23 mouse cellular contexts compared by ENCODE assay signal in genomic region chr10:42917355-42917754, GRCm38 (mm10). TPM values are rescaled to one million over a fixed set of nuclear protein-coding genes. Genes with fewer than 3 reads are reported as not detected.
DNase-seq lines count a peak whose midpoint lies in the region; ATAC-seq and TF ChIP-seq lines count a peak whose summit lies in the region.
"Had no signal": no experiment of that assay in that cellular context is flagged by ENCODE, and none has a peak within 500 bp of the region (broad histone marks: within the 10 kb centered on the region; RNA-seq: fewer than 3 reads in every experiment).

No protein-coding gene starts in this region.

- no peak for TF ChIP-seq EP300 in stomach, postnatal 0 days (optimal IDR thresholded peaks at IDR 0.05)

- no peak for ATAC-seq in forebrain, embryonic 16.5 days
- ATAC-seq in forebrain, embryonic 12.5 days (ENCODE audit: low FRiP score): no peak
- ATAC-seq in hindbrain, postnatal 0 days: no peak
- ATAC-seq in stomach, postnatal 0 days (ENCODE audit: low FRiP score, low TSS enrichment): no peak
- ATAC-seq: CD4-positive, CD25-positive, alpha-beta regulatory T cell, adult 4 months; liver, embryonic 12.5 days; lung, postnatal 0 days had no signal

- peak; percentile 14 for DNase-seq in hindbrain, postnatal 0 days (ENCODE audit: low spot score)
- DNase-seq in hindbrain, embryonic 10.5 days (ENCODE audit: low spot score): no peak
- DNase-seq in testis, postnatal 10 days (ENCODE audit: low spot score): peak; percentile 16
- DNase-seq in testis, postnatal 14 days (ENCODE audit: low spot score): no peak
- peak; percentile 10 for DNase-seq in stomach, postnatal 0 days (ENCODE audit: low spot score)
- DNase-seq: adrenal gland, postnatal 14 days; cerebellum, adult 11-12 months; cerebellum, adult 9-11 months; embryo, embryonic 11 days; kidney, adult 11 months; kidney, postnatal 14 days; layer of hippocampus, adult 9-11 months; lung, adult 18-20 months; right cerebral cortex, postnatal 4 days had no signal

- no peaks in the 10 kb centered on the region for H3K27me3 ChIP-seq in forebrain, embryonic 16.5 days (replicated peaks; ENCODE audit: control insufficient read depth, insufficient read depth, low read length)
- 0 out of 2 replicates have a peak, but pooled peaks cover 4% of the 10 kb centered on the region for H3K27me3 ChIP-seq in forebrain, embryonic 12.5 days
- H3K27me3 ChIP-seq in hindbrain, postnatal 0 days (ENCODE audit: insufficient read depth, low read length): no peaks in the 10 kb centered on the region
- no peaks in the 10 kb centered on the region for H3K27me3 ChIP-seq in hindbrain, embryonic 10.5 days (ENCODE audit: insufficient read depth, poor library complexity, severe bottlenecking)
- no peaks in the 10 kb centered on the region for H3K27me3 ChIP-seq in stomach, postnatal 0 days (ENCODE audit: control insufficient read depth, insufficient read depth, low read length)
- H3K27me3 ChIP-seq: heart, embryonic 15.5 days; hindbrain, embryonic 13.5 days; neural tube, embryonic 13.5 days had no signal

- no peaks in the 10 kb centered on the region for H3K36me3 ChIP-seq in forebrain, embryonic 16.5 days (ENCODE audit: control insufficient read depth, insufficient read depth)
- H3K36me3 ChIP-seq in forebrain, embryonic 12.5 days (replicated peaks): no peaks in the 10 kb centered on the region
- H3K36me3 ChIP-seq in hindbrain, postnatal 0 days (ENCODE audit: insufficient read depth, low read length): no peaks in the 10 kb centered on the region
- no peaks in the 10 kb centered on the region for H3K36me3 ChIP-seq in hindbrain, embryonic 10.5 days
- no peaks in the 10 kb centered on the region for H3K36me3 ChIP-seq in stomach, postnatal 0 days (ENCODE audit: control insufficient read depth, insufficient read depth, low read length)
- H3K36me3 ChIP-seq: heart, embryonic 15.5 days; hindbrain, embryonic 13.5 days; liver, embryonic 12.5 days; neural tube, embryonic 13.5 days had no signal

- TF ChIP-seq CTCF in hindbrain, postnatal 0 days (IDR thresholded peaks at IDR 0.05; ENCODE audit: low read depth): no peak
- TF ChIP-seq CTCF in stomach, postnatal 0 days (IDR thresholded peaks at IDR 0.05; ENCODE audit: low read depth): no peak

- no peaks in the 10 kb centered on the region for H3K9me3 ChIP-seq in forebrain, embryonic 16.5 days (ENCODE audit: control insufficient read depth, low read length)
- no peaks in the 10 kb centered on the region for H3K9me3 ChIP-seq in forebrain, embryonic 12.5 days
- no peaks in the 10 kb centered on the region for H3K9me3 ChIP-seq in hindbrain, postnatal 0 days (ENCODE audit: low read length)
- peaks cover 2% of the 10 kb centered on the region; the same call in 1 of the 2 replicates for H3K9me3 ChIP-seq in hindbrain, embryonic 10.5 days
- H3K9me3 ChIP-seq in stomach, postnatal 0 days (ENCODE audit: control insufficient read depth, low read length): no peaks in the 10 kb centered on the region
- H3K9me3 ChIP-seq: heart, embryonic 15.5 days; hindbrain, embryonic 13.5 days; liver, embryonic 12.5 days had no signal

- H3K4me1 ChIP-seq in forebrain, embryonic 16.5 days (replicated peaks; ENCODE audit: control insufficient read depth, insufficient read depth, low read length): peaks cover 4% of the 10 kb centered on the region; the same call in 1 of the 2 replicates
- H3K4me1 ChIP-seq in forebrain, embryonic 12.5 days: peaks cover 5% of the 10 kb centered on the region; the same call in 1 of the 2 replicates
- H3K4me1 ChIP-seq in hindbrain, postnatal 0 days (ENCODE audit: insufficient read depth, low read length): no peaks in the 10 kb centered on the region
- peaks cover 8% of the 10 kb centered on the region for H3K4me1 ChIP-seq in hindbrain, embryonic 10.5 days (replicated peaks)
- H3K4me1 ChIP-seq in stomach, postnatal 0 days (replicated peaks; ENCODE audit: control insufficient read depth, insufficient read depth): no peaks in the 10 kb centered on the region
- H3K4me1 ChIP-seq: hindbrain, embryonic 13.5 days; neural tube, embryonic 13.5 days had no signal

- 70% methylated on average over 5 of the region's 5 CpGs for WGBS in forebrain, embryonic 16.5 days
- 85% methylated on average over 5 of the region's 5 CpGs for WGBS in forebrain, embryonic 12.5 days
- 71% methylated on average over 5 of the region's 5 CpGs for WGBS in hindbrain, postnatal 0 days
- WGBS in hindbrain, embryonic 10.5 days: 88% methylated on average over 5 of the region's 5 CpGs
- WGBS in stomach, postnatal 0 days: 61% methylated on average over 5 of the region's 5 CpGs

- H3K4me2 ChIP-seq in forebrain, embryonic 16.5 days (ENCODE audit: low read length): no peak overlapping the region
- H3K4me2 ChIP-seq in forebrain, embryonic 12.5 days: no peak overlapping the region
- no peak overlapping the region for H3K4me2 ChIP-seq in hindbrain, postnatal 0 days (ENCODE audit: low read depth, low read length)
- H3K4me2 ChIP-seq in stomach, postnatal 0 days (replicated peaks; ENCODE audit: low read depth): no peak overlapping the region
- H3K4me2 ChIP-seq: heart, embryonic 15.5 days; hindbrain, embryonic 13.5 days; liver, embryonic 12.5 days; neural tube, embryonic 13.5 days had no signal

- peak overlapping the region; percentile 34; the same call in 1 of the 2 replicates for H3K27ac ChIP-seq in forebrain, embryonic 16.5 days (ENCODE audit: low read length)
- no peak overlapping the region for H3K27ac ChIP-seq in forebrain, embryonic 12.5 days
- H3K27ac ChIP-seq in hindbrain, postnatal 0 days: no peak overlapping the region; the same call in 1 of the 2 replicates
- no peak overlapping the region for H3K27ac ChIP-seq in hindbrain, embryonic 10.5 days
- H3K27ac ChIP-seq in stomach, postnatal 0 days (replicated peaks): no peak overlapping the region
- H3K27ac ChIP-seq: heart, embryonic 15.5 days; hindbrain, embryonic 13.5 days; liver, embryonic 12.5 days; macrophage; neural tube, embryonic 13.5 days had no signal

- H3K9ac ChIP-seq in forebrain, embryonic 16.5 days (replicated peaks; ENCODE audit: low read depth, low read length): no peak overlapping the region
- H3K9ac ChIP-seq in forebrain, embryonic 12.5 days: no peak overlapping the region
- no peak overlapping the region for H3K9ac ChIP-seq in hindbrain, postnatal 0 days (replicated peaks; ENCODE audit: low read length)
- H3K9ac ChIP-seq in stomach, postnatal 0 days (ENCODE audit: low read length): no peak overlapping the region
- H3K9ac ChIP-seq: heart, embryonic 15.5 days; hindbrain, embryonic 13.5 days; liver, embryonic 12.5 days; neural tube, embryonic 13.5 days had no signal

- no peak overlapping the region for H3K4me3 ChIP-seq in forebrain, embryonic 16.5 days (replicated peaks; ENCODE audit: low read length)
- H3K4me3 ChIP-seq in forebrain, embryonic 12.5 days (replicated peaks): no peak overlapping the region
- H3K4me3 ChIP-seq in hindbrain, postnatal 0 days (ENCODE audit: low read length): no peak overlapping the region
- H3K4me3 ChIP-seq in hindbrain, embryonic 10.5 days: no peak overlapping the region
- no peak overlapping the region for H3K4me3 ChIP-seq in stomach, postnatal 0 days (ENCODE audit: low read depth, low read length)
- H3K4me3 ChIP-seq: heart, embryonic 15.5 days; hindbrain, embryonic 13.5 days; liver, embryonic 12.5 days; neural tube, embryonic 13.5 days had no signal

RNA-seq across cellular contexts. Expression of gene Scml4, which starts 57.2 kb away (rescaled TPM):
- 9.5 and 10.4 TPM in 2 replicates for polyA plus RNA-seq in forebrain, embryonic 16.5 days (2015; fragmentation: Nextera tagmentation; extraction: Ambion mirVana)
- 2.9 and 3.0 TPM in 2 replicates for polyA plus RNA-seq in forebrain, embryonic 12.5 days (2016; fragmentation: Nextera tagmentation; extraction: Ambion mirVana)
- 16.4 and 21.1 TPM in 2 replicates for total RNA-seq in hindbrain, postnatal 0 days (2014; rRNA removed)
- polyA plus RNA-seq in hindbrain, postnatal 0 days (2015; fragmentation: Nextera tagmentation; extraction: Ambion mirVana): 4.9 and 7.0 TPM in 2 replicates
- polyA plus RNA-seq in hindbrain, embryonic 10.5 days (2016; fragmentation: Nextera tagmentation; extraction: Ambion mirVana): 0.86 and 1.8 TPM in 2 replicates
- polyA plus RNA-seq in stomach, postnatal 0 days (2015; fragmentation: Nextera tagmentation; extraction: Ambion mirVana): 5.1 and 5.4 TPM in 2 replicates
- polyA plus RNA-seq: macrophage had no signal

Comparison
In these comparisons a context has a peak if more than half of its experiments do, and no peak if none do; other contexts are left out.
1. DNase-seq: peak in hindbrain, postnatal 0 days (single experiment), testis, postnatal 10 days (single experiment) and stomach, postnatal 0 days (single experiment); none in hindbrain, embryonic 10.5 days (single experiment) and testis, postnatal 14 days (single experiment).